8 mouse cellular contexts compared by ENCODE assay signal in genomic region chr6:127154708-127155268, GRCm38 (mm10). TPM values are rescaled to one million over a fixed set of nuclear protein-coding genes. Genes with fewer than 3 reads are reported as not detected.
DNase-seq lines count a peak whose midpoint lies in the region; ATAC-seq lines count a peak whose summit lies in the region.

No protein-coding gene starts in this region.

- peaks cover 19% of the 10 kb centered on the region for H3K27me3 ChIP-seq in forebrain, embryonic 11.5 days (ENCODE audit: control insufficient read depth, insufficient read depth, low read length)
- peaks cover 75% of the 10 kb centered on the region for H3K27me3 ChIP-seq in hindbrain, embryonic 12.5 days

- peaks cover 29% of the 10 kb centered on the region for H3K4me1 ChIP-seq in forebrain, embryonic 11.5 days (replicated peaks; ENCODE audit: control insufficient read depth, insufficient read depth, low read length)
- H3K4me1 ChIP-seq in hindbrain, embryonic 12.5 days = peaks cover 51% of the 10 kb centered on the region

- H3K27ac ChIP-seq in forebrain, embryonic 11.5 days (ENCODE audit: low read depth, low read length) = no peak overlapping the region
- H3K27ac ChIP-seq in hindbrain, embryonic 12.5 days = no peak overlapping the region

- H3K4me3 ChIP-seq in forebrain, embryonic 11.5 days (ENCODE audit: low read depth, low read length) = peak overlapping the region; percentile 86
- H3K4me3 ChIP-seq in hindbrain, embryonic 12.5 days = peak overlapping the region; percentile 60

- DNase-seq in urinary bladder, postnatal 4 days (ENCODE audit: low spot score in 2 of 2) = peak; percentile 71 to 81
- DNase-seq in urinary bladder, adult 2 months (ENCODE audit: low spot score) = no peak
- peak; percentile 92 for DNase-seq in forebrain, embryonic 11.5 days (ENCODE audit: low spot score)
- DNase-seq in liver = peak; percentile 71
- DNase-seq in naive thymus-derived CD4-positive, alpha-beta T cell, adult 2 months (ENCODE audit: low read depth) = peak; percentile 88
- peak; percentile 77 for DNase-seq in thymus, postnatal 4 days
- DNase-seq in left cerebral cortex, adult 11 months (ENCODE audit: low spot score) = no peak

- no peaks in the 10 kb centered on the region for H3K9me3 ChIP-seq in forebrain, embryonic 11.5 days (ENCODE audit: control insufficient read depth, low read length)
- H3K9me3 ChIP-seq in hindbrain, embryonic 12.5 days (replicated peaks) = no peaks in the 10 kb centered on the region

- no peak for ATAC-seq in forebrain, embryonic 11.5 days (replicated peaks; ENCODE audit: low FRiP score)
- no peak for ATAC-seq in hindbrain, embryonic 12.5 days (ENCODE audit: low FRiP score)

- peak overlapping the region; percentile 82 for H3K4me2 ChIP-seq in forebrain, embryonic 11.5 days (ENCODE audit: low read depth, low read length, severe bottlenecking)
- peak overlapping the region; percentile 89 for H3K4me2 ChIP-seq in hindbrain, embryonic 12.5 days (replicated peaks)

- peak overlapping the region; percentile 32 for H3K9ac ChIP-seq in forebrain, embryonic 11.5 days (ENCODE audit: low read length)
- no peak overlapping the region for H3K9ac ChIP-seq in hindbrain, embryonic 12.5 days

- H3K36me3 ChIP-seq in forebrain, embryonic 11.5 days (ENCODE audit: control insufficient read depth, insufficient read depth, low read length) = no peaks in the 10 kb centered on the region
- no peaks in the 10 kb centered on the region for H3K36me3 ChIP-seq in hindbrain, embryonic 12.5 days

- WGBS in forebrain, embryonic 11.5 days = 1% methylated on average over 34 of the region's 34 CpGs
- WGBS in hindbrain, embryonic 12.5 days = under 1% methylated on average over 29 of the region's 34 CpGs

RNA-seq across cellular contexts. Expression of gene Ccnd2, which starts 2.8 kb away (rescaled TPM):
- 49.3 and 62.8 TPM in 2 replicates for polyA plus RNA-seq in urinary bladder, adult 2 months (2012; rRNA removed)
- 1,258 and 1,292 TPM in 2 replicates for polyA plus RNA-seq in forebrain, embryonic 11.5 days (2014; fragmentation: Nextera tagmentation; extraction: Ambion mirVana)
- polyA plus RNA-seq in hindbrain, embryonic 12.5 days (2016; fragmentation: Nextera tagmentation; extraction: Ambion mirVana) = 565 and 605 TPM in 2 replicates

RNA-seq across cellular contexts. Expression of gene Tigar, which starts 45.4 kb away (rescaled TPM):
- 6.0 and 7.3 TPM in 2 replicates for polyA plus RNA-seq in urinary bladder, adult 2 months (2012; rRNA removed)
- 5.3 and 6.8 TPM in 2 replicates for polyA plus RNA-seq in forebrain, embryonic 11.5 days (2014; fragmentation: Nextera tagmentation; extraction: Ambion mirVana)
- polyA plus RNA-seq in hindbrain, embryonic 12.5 days (2016; fragmentation: Nextera tagmentation; extraction: Ambion mirVana) = 8.3 and 9.5 TPM in 2 replicates

Comparison
In these comparisons a context has a peak if more than half of its experiments do, and no peak if none do; other contexts are left out.
1. DNase-seq: peak in urinary bladder, postnatal 4 days (2 of 2), forebrain, embryonic 11.5 days (single experiment), liver (single experiment), naive thymus-derived CD4-positive, alpha-beta T cell, adult 2 months (single experiment) and thymus, postnatal 4 days (single experiment); none in urinary bladder, adult 2 months (single experiment) and left cerebral cortex, adult 11 months (single experiment).